Mouse (Mus musculus) forebrain, embryonic 13.5 days (tissue): ENCODE results near the gene Olfr68. TPM values are rescaled to one million over a fixed set of nuclear protein-coding genes. Genes with fewer than 3 reads are reported as not detected.
"Not testable (repeated sequence)": the region's sequence is repeated elsewhere in the genome, so short reads cannot be mapped to it uniquely, and the experiment has no call there.

Source experiments
- ATAC-seq: fragments of 200-750 bp; cut with Nextera tagmentation; 2 replicates; pipeline ENCODE4 v1.8.0; 2017
- H3K27ac ChIP-seq: fragments of 300-500 bp; sonication (generic); 2 replicates; pipeline ENCODE4 v1.5.1; 2015; ENCODE audit warnings: inconsistent platforms, mild to moderate bottlenecking, moderate library complexity
- H3K27me3 ChIP-seq: fragments of 300-500 bp; sonication (generic); 2 replicates; pipeline ENCODE4 v1.6.1; 2015; ENCODE audit warnings: mild to moderate bottlenecking, inconsistent platforms
- H3K36me3 ChIP-seq: fragments of 300-500 bp; sonication (generic); 2 replicates; pipeline ENCODE4 v1.6.1; 2015; ENCODE audit warnings: mild to moderate bottlenecking, inconsistent platforms; ENCODE audit not compliant: poor library complexity, severe bottlenecking
- H3K4me1 ChIP-seq: fragments of 300-500 bp; sonication (generic); 2 replicates; pipeline ENCODE4 v1.6.1; 2015; ENCODE audit warnings: inconsistent platforms
- H3K4me2 ChIP-seq: fragments of 300-500 bp; sonication (generic); 2 replicates; pipeline ENCODE4 v1.6.1; 2015; ENCODE audit warnings: inconsistent platforms, mild to moderate bottlenecking, moderate library complexity
- H3K4me3 ChIP-seq: fragments of 300-500 bp; sonication (generic); 2 replicates; pipeline ENCODE4 v1.5.1; 2015; ENCODE audit warnings: mild to moderate bottlenecking, inconsistent platforms
- H3K9ac ChIP-seq: fragments of 300-500 bp; sonication (generic); 2 replicates; pipeline ENCODE4 v1.6.1; 2015; ENCODE audit warnings: mild to moderate bottlenecking, inconsistent platforms
- H3K9me3 ChIP-seq: fragments of 300-500 bp; sonication (generic); replicated peaks from 2 replicates; pipeline ENCODE4 v1.6.1; 2016; ENCODE audit warnings: inconsistent platforms
- WGBS: fragments of 180-500 bp; shearing (Covaris S2); methylation state at CpG from one replicate; pipeline ENCODE4 v1.1.7; 2015; 5-methylcytosine and 5-hydroxymethylcytosine counted together
- polyA plus RNA-seq: library from polyadenylated mRNA; unstranded; fragments of >200 nt; fragmentation: Nextera tagmentation; extraction: Ambion mirVana; gene quantifications from 2 replicates; pipeline ENCODE4 v1.2.1, GENCODE M21; 2015

Gene Olfr68
- polyA plus RNA-seq, 1 experiment from 2014 or later = not detected

- H3K4me3 ChIP-seq = no peak overlapping the region
- no peak for ATAC-seq
- WGBS = 94% methylated on average over 1 of the region's 1 CpGs
- no peaks in the 10 kb centered on the region for H3K4me1 ChIP-seq
- no peak overlapping the region for H3K4me2 ChIP-seq
- H3K9ac ChIP-seq = no peak overlapping the region
- no peaks in the 10 kb centered on the region for H3K27me3 ChIP-seq
- no peaks in the 10 kb centered on the region for H3K36me3 ChIP-seq
- no peak overlapping the region for H3K27ac ChIP-seq
- H3K9me3 ChIP-seq = no peaks in the 10 kb centered on the region
Observed at GRCm38 (mm10) chr7:103810296-103810695, 30.8 kb upstream of the Olfr68 start.

GRCm38 (mm10) chr7:103809801-103810155, 30.3 kb upstream of the Olfr68 start:
- no peaks in the 10 kb centered on the region for H3K4me1 ChIP-seq
- H3K4me2 ChIP-seq = no peak overlapping the region
- ATAC-seq = no peak
- H3K4me3 ChIP-seq = no peak overlapping the region
- 62% methylated on average over 1 of the region's 1 CpGs for WGBS
- H3K27ac ChIP-seq = no peak overlapping the region
- H3K9me3 ChIP-seq = no peaks in the 10 kb centered on the region
- no peaks in the 10 kb centered on the region for H3K27me3 ChIP-seq
- H3K36me3 ChIP-seq = no peaks in the 10 kb centered on the region
- no peak overlapping the region for H3K9ac ChIP-seq

DNA sequence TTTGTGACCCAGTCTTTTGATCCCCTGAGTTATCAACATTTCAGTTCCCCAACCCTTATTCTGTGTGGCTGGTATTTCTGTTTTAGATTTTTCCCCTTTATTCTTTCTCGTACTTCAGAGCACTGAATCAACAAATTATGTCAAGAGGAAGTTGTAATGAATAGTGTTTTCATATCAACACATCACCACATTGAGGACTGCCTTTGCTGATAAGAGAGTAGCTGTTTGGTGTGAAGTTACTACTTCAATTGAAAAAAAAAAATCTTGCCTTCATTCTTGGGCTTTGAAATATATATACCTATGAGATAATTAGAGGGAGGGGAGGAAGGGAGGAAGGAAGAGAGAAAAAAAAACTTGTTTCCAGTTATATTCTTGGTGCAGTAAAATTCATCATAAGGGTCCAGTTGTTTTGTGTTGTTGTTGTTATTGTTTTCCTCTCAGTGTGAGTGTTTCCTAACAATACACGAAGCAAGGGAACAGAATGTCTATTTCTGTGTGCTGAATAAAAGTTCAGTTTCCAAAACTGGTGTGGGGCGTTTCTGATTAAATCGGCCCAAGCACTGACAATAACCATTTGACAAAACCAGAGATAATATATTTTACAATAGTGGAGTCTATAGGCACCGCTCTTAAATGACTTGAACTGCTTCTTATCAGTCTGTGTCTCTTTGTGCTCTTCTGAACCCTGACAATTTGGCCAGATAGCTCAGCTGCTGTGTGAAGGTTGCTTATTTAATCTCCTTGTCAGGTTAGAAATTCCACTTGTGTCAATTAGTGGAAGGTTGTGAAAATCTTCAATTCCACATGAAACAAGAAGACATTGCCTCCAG, 29.7 kb upstream of the Olfr68 start:
- H3K9me3 ChIP-seq = no peaks in the 10 kb centered on the region
- no peak overlapping the region for H3K9ac ChIP-seq
- no peaks in the 10 kb centered on the region for H3K36me3 ChIP-seq
- no peaks in the 10 kb centered on the region for H3K4me1 ChIP-seq
- no peaks in the 10 kb centered on the region for H3K27me3 ChIP-seq
- WGBS = 72% methylated on average over 5 of the region's 5 CpGs
- no peak overlapping the region for H3K4me3 ChIP-seq
- no peak overlapping the region for H3K4me2 ChIP-seq
- ATAC-seq = no peak
- no peak overlapping the region for H3K27ac ChIP-seq

GRCm38 (mm10) chr7:103808120-103808519, 28.6 kb upstream of the Olfr68 start:
- 69% methylated on average over 2 of the region's 2 CpGs for WGBS
- not testable (repeated sequence) for H3K4me3 ChIP-seq, ATAC-seq, H3K9me3 ChIP-seq, H3K36me3 ChIP-seq, H3K4me1 ChIP-seq, H3K4me2 ChIP-seq, H3K27me3 ChIP-seq, H3K9ac ChIP-seq, H3K27ac ChIP-seq

DNA sequence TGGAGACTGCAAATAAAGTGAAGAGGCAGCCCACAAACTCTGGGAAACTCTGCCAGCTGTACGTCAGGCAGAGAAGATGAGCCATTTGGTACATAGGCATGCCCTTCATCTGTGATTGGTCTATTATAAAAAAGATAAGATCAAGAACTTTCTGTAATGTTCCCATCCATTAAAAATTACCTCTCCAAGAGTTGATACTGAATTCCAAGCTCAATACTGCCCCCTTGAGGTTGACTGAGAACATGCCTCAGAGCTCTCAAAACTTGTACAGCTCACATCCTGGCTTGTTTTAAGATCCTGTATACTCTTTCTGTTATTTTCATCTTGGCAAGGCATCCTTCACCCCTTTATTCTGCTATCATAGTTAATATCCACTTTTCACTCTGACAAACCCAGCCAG, 27.4 kb upstream of the Olfr68 start:
- H3K4me1 ChIP-seq = no peaks in the 10 kb centered on the region
- no peak overlapping the region for H3K27ac ChIP-seq
- no peaks in the 10 kb centered on the region for H3K36me3 ChIP-seq
- H3K9ac ChIP-seq = no peak overlapping the region
- no peak overlapping the region for H3K4me2 ChIP-seq
- H3K9me3 ChIP-seq = no peaks in the 10 kb centered on the region
- WGBS = 70% methylated on average over 1 of the region's 1 CpGs
- ATAC-seq = no peak
- no peaks in the 10 kb centered on the region for H3K27me3 ChIP-seq
- no peak overlapping the region for H3K4me3 ChIP-seq

DNA sequence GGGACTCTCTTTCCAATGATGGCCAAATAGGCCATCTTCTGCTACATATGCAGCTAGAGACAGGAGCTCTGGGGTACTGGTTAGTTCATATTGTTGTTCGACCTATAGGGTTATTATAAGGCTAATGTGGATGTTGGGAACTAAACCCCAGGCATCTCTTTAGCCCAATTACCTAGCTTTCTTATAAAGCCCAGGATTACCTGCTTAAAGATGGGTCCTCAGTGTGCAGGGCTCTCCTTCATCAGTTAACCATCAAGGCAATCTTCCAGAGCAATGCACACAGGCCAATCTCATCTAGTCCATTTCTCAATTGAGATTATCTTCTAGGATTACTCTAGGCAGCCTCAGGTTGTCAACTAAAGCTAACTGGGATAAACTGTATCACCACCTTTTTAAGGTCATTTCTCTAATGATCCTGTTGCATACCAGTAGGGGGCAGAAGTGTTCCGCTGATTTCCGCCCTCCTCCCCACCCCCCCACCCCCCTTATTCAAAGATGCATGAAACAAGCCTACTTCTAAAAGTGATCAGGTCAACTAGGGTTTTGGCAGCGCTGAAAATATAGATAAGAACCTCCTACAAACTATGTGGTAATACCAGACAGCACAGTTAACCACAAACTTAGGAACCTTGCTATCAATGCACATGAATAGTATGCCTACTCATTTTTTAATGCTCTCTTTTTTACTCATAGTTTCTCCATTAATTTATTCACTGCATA, 13.3 kb upstream of the Olfr68 start:
- Histone ChIP-seq H3K4me2 (no peak overlapping the region), H3K4me3 (no peak overlapping the region), H3K27me3 (no peaks in the 10 kb centered on the region), H3K27ac (no peak overlapping the region), H3K4me1 (no peaks in the 10 kb centered on the region), H3K36me3 (no peaks in the 10 kb centered on the region), H3K9me3 (no peaks in the 10 kb centered on the region), H3K9ac (no peak overlapping the region)
- WGBS = 23% methylated on average over 4 of the region's 4 CpGs
- ATAC-seq = no peak

DNA sequence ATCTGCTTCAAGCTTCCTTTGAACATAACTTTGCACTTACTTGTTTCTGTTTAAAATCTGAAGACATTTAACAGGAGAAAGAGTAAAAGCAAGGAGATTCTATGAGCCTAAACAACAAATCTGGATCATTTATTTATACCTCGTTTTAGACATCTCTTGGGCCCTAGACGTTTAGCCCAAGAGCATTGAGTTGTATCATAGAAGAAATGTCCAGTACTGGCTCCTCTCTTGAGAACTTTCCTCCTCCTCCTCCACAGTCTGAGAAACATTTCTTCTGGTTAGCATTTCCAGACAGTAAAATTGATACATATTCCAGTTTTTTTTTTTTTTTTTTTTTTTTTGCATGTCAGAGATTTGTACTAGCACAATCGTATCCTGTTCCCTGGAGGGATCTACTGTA, 12.2 kb upstream of the Olfr68 start, which contains the start of gene Olfr67:
Olfr67 (minus strand) TSS at position 101 of the 400 bp plus-strand sequence.
- Histone ChIP-seq H3K27me3 (no peaks in the 10 kb centered on the region), H3K9me3 (no peaks in the 10 kb centered on the region), H3K4me3 (no peak within 1 kb of the TSS), H3K4me2 (no peak within 1 kb of the TSS), H3K9ac (no peak within 1 kb of the TSS), H3K27ac (no peak within 1 kb of the TSS), H3K4me1 (no peaks in the 10 kb centered on the region), H3K36me3 (no peaks in the 10 kb centered on the region)
- ATAC-seq = no peak
- WGBS = 86% methylated on average over 3 of the region's 3 CpGs

DNA sequence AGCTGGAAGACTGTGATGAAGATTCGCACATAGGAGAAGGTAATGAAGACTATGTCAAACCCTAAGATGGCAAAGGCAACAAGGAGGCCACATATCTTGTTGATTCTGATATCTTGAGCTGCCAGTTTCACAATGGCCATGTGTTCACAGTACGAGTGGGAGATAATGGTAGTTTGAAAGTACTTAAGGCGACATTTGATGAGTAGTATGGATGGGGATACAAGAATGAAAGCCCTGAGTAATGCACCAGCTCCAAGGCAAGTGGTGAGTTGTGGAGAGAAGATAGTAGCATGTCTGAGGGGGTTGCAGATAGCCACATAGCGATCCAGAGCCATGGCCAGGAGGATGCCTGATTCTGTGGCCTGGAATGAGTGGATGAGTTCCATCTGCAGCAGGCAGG, 1.8 kb downstream of the Olfr68 start:
- H3K27ac ChIP-seq, H3K4me1 ChIP-seq, H3K9me3 ChIP-seq, H3K36me3 ChIP-seq, H3K9ac ChIP-seq, H3K4me3 ChIP-seq, H3K4me2 ChIP-seq, H3K27me3 ChIP-seq, ATAC-seq: not testable (repeated sequence)
- 86% methylated on average over 4 of the region's 4 CpGs for WGBS

GRCm38 (mm10) chr7:103771494-103771893, 8.0 kb downstream of the Olfr68 start, which contains the start of gene Olfr69:
TSS of gene Olfr69 (minus strand) at chr7:103771594.
- Histone ChIP-seq H3K9ac (no peak within 1 kb of the TSS), H3K27me3 (no peaks in the 10 kb centered on the region), H3K4me1 (no peaks in the 10 kb centered on the region), H3K9me3 (no peaks in the 10 kb centered on the region), H3K4me3 (no peak within 1 kb of the TSS), H3K27ac (no peak within 1 kb of the TSS), H3K36me3 (no peaks in the 10 kb centered on the region), H3K4me2 (no peak within 1 kb of the TSS)
- 70% methylated on average over 2 of the region's 2 CpGs for WGBS
- no peak for ATAC-seq

GRCm38 (mm10) chr7:103767687-103768086, 11.8 kb downstream of the Olfr68 start:
- H3K4me2 ChIP-seq, H3K9me3 ChIP-seq, H3K4me3 ChIP-seq, H3K9ac ChIP-seq, ATAC-seq, H3K4me1 ChIP-seq, H3K36me3 ChIP-seq, H3K27ac ChIP-seq, H3K27me3 ChIP-seq: not testable (repeated sequence)
- 94% methylated on average over 6 of the region's 6 CpGs for WGBS

DNA sequence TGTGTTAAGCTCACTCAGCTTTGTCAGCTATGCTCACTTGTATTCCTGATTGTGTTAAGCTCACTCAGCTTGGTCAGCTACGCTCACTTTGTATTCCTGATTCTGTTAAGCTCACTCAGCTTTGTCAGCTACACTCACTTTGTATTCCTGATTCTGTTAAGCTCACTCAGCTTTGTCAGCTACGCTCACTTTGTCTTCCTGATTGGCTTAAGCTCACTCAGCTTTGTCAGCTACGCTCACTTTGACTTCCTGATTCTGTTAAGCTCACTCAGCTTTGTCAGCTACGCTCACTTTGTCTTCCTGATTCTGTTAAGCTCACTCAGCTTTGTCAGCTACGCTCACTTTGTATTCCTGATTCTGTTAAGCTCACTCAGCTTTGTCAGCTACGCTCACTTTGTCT, 17.3 kb downstream of the Olfr68 start:
- 93% methylated on average over 6 of the region's 6 CpGs for WGBS
- not testable (repeated sequence) for H3K9ac ChIP-seq, H3K4me2 ChIP-seq, H3K36me3 ChIP-seq, H3K4me3 ChIP-seq, ATAC-seq, H3K4me1 ChIP-seq, H3K9me3 ChIP-seq, H3K27me3 ChIP-seq, H3K27ac ChIP-seq

DNA sequence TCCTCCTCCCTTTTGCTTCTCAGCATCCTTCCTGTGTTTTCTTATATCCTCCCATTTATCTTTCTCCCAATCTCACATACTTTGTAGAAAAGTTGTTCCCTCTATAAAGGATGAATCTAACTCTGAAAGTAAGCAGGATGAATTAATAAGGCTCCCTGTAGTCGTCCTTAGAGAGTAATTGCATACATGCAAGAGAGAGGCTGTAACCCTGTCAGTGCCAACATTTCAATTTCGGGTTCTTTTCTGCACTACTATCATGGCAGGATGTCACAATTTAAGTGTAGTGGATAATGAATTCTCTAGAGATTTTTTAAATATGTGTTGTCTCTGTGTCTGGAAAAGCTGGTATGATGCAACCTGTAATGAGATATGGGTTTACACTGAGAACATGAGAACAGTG, 22.3 kb downstream of the Olfr68 start, which contains the start of gene Olfr630:
Olfr630 (minus strand) TSS at position 101 of the 400 bp plus-strand sequence.
- Histone ChIP-seq H3K36me3 (no peaks in the 10 kb centered on the region), H3K27ac (no peak within 1 kb of the TSS), H3K4me2 (no peak within 1 kb of the TSS), H3K27me3 (no peaks in the 10 kb centered on the region), H3K4me1 (no peaks in the 10 kb centered on the region), H3K9me3 (no peaks in the 10 kb centered on the region), H3K4me3 (no peak within 1 kb of the TSS), H3K9ac (no peak within 1 kb of the TSS)
- 36% methylated on average over 2 of the region's 2 CpGs for WGBS
- no peak for ATAC-seq
